Mouse (Mus musculus) monocyte, adult 5-6 weeks (primary cell): ENCODE data around the gene Tspan31. TPM values are rescaled to one million over a fixed set of nuclear protein-coding genes. Genes with fewer than 3 reads are reported as not detected.

Experiments used
- ATAC-seq: fragments of 153-309, 156-312 bp; replicated peaks from 2 replicates; pipeline ENCODE4 v1.8.0; 2017; ENCODE audit warnings: mild to moderate bottlenecking; ENCODE audit not compliant: low TSS enrichment, insufficient number of reproducible peaks, severe bottlenecking, poor library complexity, low FRiP score
- total RNA-seq: library from RNA; stranded (forward); fragments of 200-1000, 200-491, 200-594 nt; gene quantifications from 3 replicates; pipeline ENCODE4 v1.2.3, GENCODE M21; 2017

Tspan31 gene
- 38.1 to 49.9 TPM (median 47.0 TPM) in 3 replicates for total RNA-seq

GRCm38 (mm10) chr10:127070190-127071121, at the start of gene Tspan31:
TSS of gene Tspan31 (minus strand) at chr10:127070264.
- ATAC-seq: peak; percentile 81

DNA sequence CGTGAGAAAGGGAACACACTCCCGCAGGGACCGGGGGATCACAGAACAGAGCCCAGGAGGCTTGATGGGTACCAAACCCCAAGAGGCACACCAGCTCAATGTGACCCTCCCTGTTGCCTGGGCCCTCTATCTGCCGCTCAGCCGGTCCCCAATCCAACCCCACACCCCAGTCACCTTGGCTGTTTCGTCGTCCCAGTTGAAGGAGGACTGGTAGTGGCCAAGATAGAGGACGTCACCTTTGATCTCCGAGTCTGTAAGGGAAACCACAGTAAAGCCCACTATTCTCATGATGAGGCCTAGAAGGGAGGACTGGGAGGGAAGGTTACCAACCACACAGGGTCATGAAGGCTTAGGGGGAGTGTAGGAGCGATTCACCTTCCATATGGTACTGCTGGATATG, 49.2 kb upstream of the Tspan31 start:
- ATAC-seq: no peak

GRCm38 (mm10) chr10:127118470-127118869, 48.4 kb upstream of the Tspan31 start:
- ATAC-seq: no peak

DNA sequence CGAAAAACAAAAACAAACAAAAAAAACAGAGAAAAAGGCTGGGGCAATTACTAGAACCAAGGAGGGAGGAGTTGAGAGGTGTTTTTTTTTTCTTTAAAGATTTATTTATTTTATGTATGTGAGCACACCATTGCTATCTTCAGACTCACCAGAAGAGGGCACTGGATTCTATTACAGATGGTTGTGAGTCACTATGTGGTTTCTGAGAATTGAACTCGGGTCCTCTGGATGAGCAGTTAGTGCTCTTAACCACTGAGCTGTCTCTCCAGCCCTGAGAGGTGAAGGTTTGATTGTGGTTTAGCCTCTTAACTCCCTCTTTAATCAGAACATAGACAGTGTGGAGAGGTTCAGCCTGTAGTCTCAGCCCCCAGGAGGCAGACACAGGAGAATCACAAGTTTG, 45.0 kb upstream of the Tspan31 start:
- ATAC-seq: no peak

DNA sequence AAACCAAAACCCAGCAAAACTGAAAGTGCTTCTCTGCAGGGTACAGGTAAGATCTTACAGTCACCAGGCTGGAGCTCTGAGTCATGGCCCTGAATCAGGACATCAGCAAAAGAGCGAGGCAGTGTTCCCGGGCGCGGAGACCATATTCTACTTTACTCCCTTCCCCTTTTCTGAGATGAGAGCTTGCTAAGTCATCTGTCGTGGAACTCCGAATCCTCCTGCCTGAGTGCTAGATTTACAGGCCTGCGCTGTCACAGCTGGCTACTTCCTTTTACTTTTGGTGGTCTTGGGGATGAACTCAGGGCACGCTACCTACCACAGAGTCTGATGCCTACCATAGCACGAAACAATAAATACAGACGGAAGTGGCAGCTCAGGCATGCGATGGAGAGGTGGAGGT, 44.3 kb upstream of the Tspan31 start:
- no peak for ATAC-seq

GRCm38 (mm10) chr10:127111001-127111887, 41.2 kb upstream of the Tspan31 start:
- no peak for ATAC-seq

DNA sequence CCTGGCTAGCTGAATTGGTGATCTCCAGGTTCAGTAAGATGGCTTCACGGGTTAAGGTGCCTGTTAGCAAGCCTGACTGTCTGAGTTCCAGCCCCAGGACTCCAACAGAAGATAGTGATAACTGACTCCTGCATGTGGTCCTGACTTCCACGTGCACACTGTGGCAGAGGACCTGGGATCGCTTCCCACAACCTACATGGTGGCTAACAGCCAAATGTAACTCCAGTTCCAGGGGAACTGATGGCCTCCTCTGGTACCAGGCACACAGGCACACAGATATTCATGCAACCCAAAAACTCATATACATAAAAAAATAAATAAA, 38.2 kb upstream of the Tspan31 start:
- ATAC-seq: no peak

DNA sequence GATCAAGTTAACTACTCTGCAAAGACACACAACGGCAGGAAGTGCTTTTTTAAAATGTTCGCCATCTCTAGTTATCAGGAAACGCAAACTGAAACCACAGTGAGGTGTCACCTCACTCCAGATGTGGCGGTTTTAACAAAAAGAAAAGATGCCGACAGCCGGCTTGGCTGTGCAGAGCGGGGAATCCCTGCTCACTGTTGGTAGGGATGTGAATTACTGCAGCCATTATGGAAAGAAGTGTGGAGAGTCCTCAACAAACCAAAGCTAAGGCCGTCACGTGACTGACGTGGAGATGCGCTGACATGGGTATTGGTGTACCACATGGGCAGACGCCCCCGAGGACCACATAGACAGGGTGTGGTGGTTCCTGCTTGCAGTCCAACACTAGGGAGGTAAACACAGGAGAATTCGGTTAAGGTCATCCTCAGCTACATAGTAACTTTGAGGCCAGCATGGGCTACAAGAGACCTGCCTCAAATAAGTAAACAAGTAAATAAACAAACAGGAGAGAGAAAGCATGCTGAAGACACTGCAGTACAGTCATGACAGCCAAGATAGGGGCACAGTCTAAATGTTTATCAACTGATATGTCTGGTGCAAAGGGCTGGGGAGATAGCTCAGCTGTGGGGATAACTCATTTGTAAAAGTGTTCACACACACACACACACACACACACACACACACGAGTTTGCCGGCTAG, 37.6 kb upstream of the Tspan31 start:
- ATAC-seq: no peak

- ATAC-seq: no peak; the same call in 1 of the 2 replicates
These were observed 33.6 kb upstream of the Tspan31 start for GRCm38 (mm10) chr10:127103631-127104030.

- no peak for ATAC-seq
These were observed 31.1 kb upstream of the Tspan31 start for GRCm38 (mm10) chr10:127101151-127101550.

- peak; percentile 4; the same call in 1 of the 2 replicates for ATAC-seq
These were observed 30.4 kb upstream of the Tspan31 start for GRCm38 (mm10) chr10:127100414-127100813.

DNA sequence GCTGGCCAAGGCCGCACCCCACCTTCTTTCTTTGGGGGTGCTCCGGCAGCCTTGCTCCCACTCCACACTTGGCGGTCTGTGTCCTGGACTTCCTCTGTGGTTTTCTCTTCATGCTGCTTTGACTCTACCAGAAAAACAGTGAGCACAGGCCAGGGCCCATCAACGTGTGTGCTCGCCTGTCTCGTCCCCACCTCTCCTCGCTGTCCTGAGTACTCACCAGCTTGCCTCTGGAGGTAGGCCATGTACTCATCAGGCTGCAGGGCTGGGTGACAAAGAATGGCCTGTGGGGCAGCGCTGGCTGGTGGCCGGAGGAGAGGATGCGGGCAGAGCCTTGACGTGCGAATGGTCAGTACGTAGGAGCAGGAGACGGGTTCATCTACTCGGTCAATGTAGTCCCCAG, 29.8 kb upstream of the Tspan31 start:
- peak; percentile 22 for ATAC-seq

DNA sequence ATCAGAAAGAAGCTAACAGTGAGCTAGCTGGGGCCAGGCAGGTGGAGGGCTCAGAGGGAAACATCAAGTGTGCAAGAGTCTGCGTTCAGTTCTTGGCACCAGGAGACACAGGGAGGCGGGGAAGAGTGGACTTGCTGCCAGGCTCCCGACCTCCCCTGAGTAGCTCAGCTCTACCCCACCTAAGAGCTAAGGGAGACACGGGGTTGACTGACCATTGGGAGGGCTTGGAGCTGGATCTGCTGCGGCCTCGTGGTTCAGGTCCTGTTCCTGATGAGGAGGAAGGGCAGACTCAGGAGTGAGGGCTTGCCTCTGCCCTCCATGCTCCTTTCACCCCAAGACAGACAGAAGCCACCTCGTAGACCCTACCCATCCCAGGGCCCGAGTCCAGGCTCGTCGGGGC, 29.1 kb upstream of the Tspan31 start:
- no peak for ATAC-seq

- ATAC-seq: no peak
These were observed 28.4 kb upstream of the Tspan31 start for GRCm38 (mm10) chr10:127098514-127098913.

DNA sequence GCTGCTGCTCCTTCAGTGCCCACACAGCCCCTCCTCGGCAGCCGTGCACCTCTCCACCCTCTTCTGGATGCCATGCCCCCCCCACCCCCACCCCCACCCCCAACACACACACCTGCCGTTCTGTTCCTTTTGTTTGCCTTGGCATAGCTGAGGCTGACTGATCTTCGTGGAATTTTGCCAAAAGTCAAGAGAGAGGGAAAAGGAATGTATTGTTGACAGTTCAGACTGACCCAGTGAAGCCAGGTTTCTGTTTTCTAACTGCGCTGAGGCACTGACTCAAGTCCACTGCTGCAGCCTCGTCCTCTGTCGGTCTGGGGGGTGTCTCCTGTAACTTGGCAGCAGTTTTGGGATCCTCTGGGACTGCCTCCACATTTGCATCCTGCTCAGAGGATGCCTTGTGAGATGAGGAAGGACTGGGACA, 24.3 kb upstream of the Tspan31 start:
- ATAC-seq: no peak

DNA sequence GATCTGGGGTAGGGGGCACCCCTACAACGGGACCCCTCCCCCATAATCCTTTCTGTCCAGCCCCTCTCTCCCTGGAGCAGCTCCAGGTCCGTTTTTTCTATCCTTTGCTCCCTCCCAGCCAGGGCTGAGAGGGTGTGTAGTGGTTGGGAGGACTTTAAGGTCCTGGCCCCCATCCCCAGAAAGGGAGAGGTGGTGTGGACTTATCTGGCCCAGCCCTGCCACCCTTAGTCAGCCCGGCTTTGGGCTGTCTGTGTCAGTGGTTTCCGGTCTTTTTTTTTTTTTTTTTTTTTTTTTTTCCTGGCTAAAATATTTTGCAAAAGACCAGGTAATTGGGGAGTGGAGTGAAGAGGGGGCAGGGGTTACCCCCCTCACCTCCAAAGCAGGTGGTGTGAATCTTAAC, 22.7 kb upstream of the Tspan31 start:
- no peak for ATAC-seq

DNA sequence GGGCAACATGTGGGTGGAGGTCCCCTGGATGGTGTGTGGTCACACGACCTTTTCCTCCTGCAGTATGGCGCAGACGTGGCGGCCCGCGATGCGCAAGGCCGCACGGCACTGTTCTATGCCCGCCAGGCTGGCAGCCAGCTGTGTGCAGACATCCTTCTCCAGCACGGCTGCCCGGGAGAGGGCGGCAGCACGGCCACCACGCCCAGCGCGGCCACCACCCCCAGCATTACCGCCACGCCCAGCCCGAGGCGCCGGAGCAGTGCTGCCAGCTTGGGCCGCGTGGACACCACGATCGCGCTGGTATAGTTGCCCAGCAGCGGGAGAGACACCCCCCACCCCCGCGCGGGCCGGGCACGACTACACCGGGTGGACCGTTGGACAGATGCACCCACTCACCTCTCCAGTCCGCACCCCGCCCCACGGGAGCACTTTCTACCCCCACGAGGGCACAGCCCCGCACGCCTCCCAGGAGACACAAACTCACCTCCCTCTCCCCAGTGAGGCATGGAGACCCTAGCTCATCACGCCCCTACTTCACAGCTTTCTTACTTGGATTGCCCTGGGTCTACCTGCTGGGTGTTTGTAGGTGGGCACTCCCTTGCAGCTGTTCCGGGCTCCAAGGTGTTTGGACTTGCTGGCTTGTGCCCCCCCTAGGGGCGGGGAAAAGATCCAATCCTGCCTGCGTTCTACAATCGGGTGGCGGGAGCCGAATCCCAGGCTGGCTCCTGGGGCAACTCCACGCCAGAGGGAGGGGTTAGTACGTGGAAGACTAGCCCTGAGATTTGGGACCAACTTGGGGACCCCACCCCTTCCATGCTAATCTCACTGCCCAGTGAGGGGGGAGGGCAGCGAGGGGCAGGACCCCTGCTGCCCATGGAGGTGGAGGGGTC, 21.7 kb upstream of the Tspan31 start:
- ATAC-seq: no peak
